Mouse (Mus musculus): ENCODE results near the gene Ndufaf1.

DNA sequence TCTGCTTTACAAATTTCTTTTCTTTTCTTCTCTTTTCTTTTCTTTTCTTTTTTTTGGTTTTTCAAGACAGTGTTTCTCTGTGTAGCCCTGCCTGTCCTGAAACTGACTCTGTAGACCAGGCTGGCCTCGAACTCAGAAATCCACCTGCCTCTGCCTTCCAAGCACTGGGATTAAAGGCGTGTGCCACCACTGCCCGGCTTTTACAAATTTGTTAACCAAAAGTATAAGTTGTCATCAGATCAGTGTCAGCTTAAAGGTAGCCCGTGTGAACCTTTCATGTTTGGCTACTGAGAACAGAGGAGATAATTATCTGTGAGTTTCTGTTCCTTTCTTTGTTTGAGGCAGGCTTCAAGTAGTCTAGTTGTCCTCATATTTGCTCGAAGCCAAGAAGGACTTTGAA lies 18.4 kb downstream of the Ndufaf1 start:
- TF ChIP-seq CTCF (IDR thresholded peaks at IDR 0.05; ENCODE audit: borderline replicate concordance, insufficient read depth, low read depth, low read length) (no peak), POLR2A (IDR thresholded peaks at IDR 0.05; ENCODE audit: borderline replicate concordance, insufficient read depth, low read length) (no peak)

Measured in cerebellum, adult 2 months (tissue).